Mouse (Mus musculus) 416B (cell line): ENCODE data around the gene Fry.

Experiments used
- DNase-seq: peaks from one replicate; pipeline ENCODE4 v3.0.0; 2011; ENCODE audit warnings: low read depth

Gene Fry

GRCm38 (mm10) chr5:150272173-150272572 is 153.7 kb downstream of the Fry start:
- no peak for DNase-seq

GRCm38 (mm10) chr5:150275314-150275713 is 156.9 kb downstream of the Fry start:
- DNase-seq: no peak

GRCm38 (mm10) chr5:150276611-150277010 is 158.2 kb downstream of the Fry start:
- peak; percentile 67 for DNase-seq

- DNase-seq: peak; percentile 72
Measured at GRCm38 (mm10) chr5:150279387-150279786, 160.9 kb downstream of the Fry start.

GRCm38 (mm10) chr5:150281084-150281483 is 162.6 kb downstream of the Fry start:
- no peak for DNase-seq

GRCm38 (mm10) chr5:150282091-150282490 is 163.6 kb downstream of the Fry start:
- no peak for DNase-seq

GRCm38 (mm10) chr5:150287949-150288348 is 169.5 kb downstream of the Fry start:
- DNase-seq: no peak

- DNase-seq: peak; percentile 38
Measured at GRCm38 (mm10) chr5:150289611-150290010, 171.2 kb downstream of the Fry start.

- DNase-seq: no peak
Measured at GRCm38 (mm10) chr5:150290494-150291199, 172.2 kb downstream of the Fry start.

- peak; percentile 64 for DNase-seq
Measured at GRCm38 (mm10) chr5:150291216-150291615, 172.8 kb downstream of the Fry start.

- peak; percentile 28 for DNase-seq
Measured at GRCm38 (mm10) chr5:150292186-150292585, 173.7 kb downstream of the Fry start.

GRCm38 (mm10) chr5:150294306-150294705 is 175.9 kb downstream of the Fry start:
- DNase-seq: no peak

GRCm38 (mm10) chr5:150295096-150295495 is 176.7 kb downstream of the Fry start:
- no peak for DNase-seq

- no peak for DNase-seq
Measured at GRCm38 (mm10) chr5:150298969-150299368, 180.5 kb downstream of the Fry start.

- no peak for DNase-seq
Measured at GRCm38 (mm10) chr5:150302123-150302522, 183.7 kb downstream of the Fry start.

- DNase-seq: no peak
Measured at GRCm38 (mm10) chr5:150302996-150303395, 184.6 kb downstream of the Fry start.

GRCm38 (mm10) chr5:150306497-150306896 is 188.1 kb downstream of the Fry start:
- no peak for DNase-seq

GRCm38 (mm10) chr5:150313229-150313628 is 194.8 kb downstream of the Fry start:
- DNase-seq: no peak

- no peak for DNase-seq
Measured at GRCm38 (mm10) chr5:150314582-150314981, 196.1 kb downstream of the Fry start.

- DNase-seq: no peak
Measured at GRCm38 (mm10) chr5:150325411-150325810, 207.0 kb downstream of the Fry start.

GRCm38 (mm10) chr5:150328686-150329085 is 210.2 kb downstream of the Fry start:
- no peak for DNase-seq

GRCm38 (mm10) chr5:150331821-150332220 is 213.4 kb downstream of the Fry start:
- peak; percentile 15 for DNase-seq

GRCm38 (mm10) chr5:150332810-150333209 is 214.4 kb downstream of the Fry start:
- peak; percentile 67 for DNase-seq

- peak; percentile 33 for DNase-seq
Measured at GRCm38 (mm10) chr5:150333328-150333731, 214.9 kb downstream of the Fry start.
